Mouse (Mus musculus) granulocyte monocyte progenitor cell, adult 5-6 weeks (primary cell): ENCODE data around the gene Cdh26. TPM values are rescaled to one million over a fixed set of nuclear protein-coding genes. Genes with fewer than 3 reads are reported as not detected.

Experiments
- ATAC-seq: replicated peaks from 2 replicates; pipeline ENCODE4 v1.8.0; 2016; ENCODE audit warnings: mild to moderate bottlenecking, moderate TSS enrichment, inconsistent platforms; ENCODE audit not compliant: poor library complexity, severe bottlenecking
- total RNA-seq, 2 experiments: library from RNA; stranded (forward) in 1 of 2; stranded (reverse) in 1 of 2; fragments of 200-712, 200-1000 nt in 1 of 2; fragments of >200 nt in 1 of 2; fragmentation: Nextera tagmentation in 1 of 2; gene quantifications; 2 replicates each; pipeline ENCODE4 v1.2.3; 2014 to 2017

Cdh26 gene
- total RNA-seq, 2 experiments from 2014 or later, result not detected

GRCm38 (mm10) chr2:178506056-178506455 lies 75.7 kb downstream of the Cdh26 start:
- ATAC-seq, result peak; percentile 86

GRCm38 (mm10) chr2:178507379-178508014 lies 77.2 kb downstream of the Cdh26 start:
- peak; percentile 44 for ATAC-seq

GRCm38 (mm10) chr2:178508279-178508678 lies 77.9 kb downstream of the Cdh26 start:
- ATAC-seq, result no peak

GRCm38 (mm10) chr2:178513043-178513442 lies 82.7 kb downstream of the Cdh26 start:
- ATAC-seq, result 0 out of 2 replicates have a peak, but pooled peaks have one; percentile 26

GRCm38 (mm10) chr2:178513636-178514071 lies 83.3 kb downstream of the Cdh26 start:
- peak; percentile 11; the same call in 1 of the 2 replicates for ATAC-seq

- peak; percentile 67 for ATAC-seq
Measured at GRCm38 (mm10) chr2:178516421-178516820, 86.1 kb downstream of the Cdh26 start.

GRCm38 (mm10) chr2:178516941-178517340 lies 86.6 kb downstream of the Cdh26 start:
- no peak for ATAC-seq

GRCm38 (mm10) chr2:178519321-178519720 lies 89.0 kb downstream of the Cdh26 start:
- ATAC-seq, result no peak

GRCm38 (mm10) chr2:178520216-178520615 lies 89.9 kb downstream of the Cdh26 start:
- ATAC-seq, result no peak

- ATAC-seq, result no peak
Measured at GRCm38 (mm10) chr2:178522331-178522730, 92.0 kb downstream of the Cdh26 start.

GRCm38 (mm10) chr2:178522786-178523185 lies 92.5 kb downstream of the Cdh26 start:
- no peak for ATAC-seq

- ATAC-seq, result no peak
Measured at GRCm38 (mm10) chr2:178526776-178527175, 96.4 kb downstream of the Cdh26 start.

- ATAC-seq, result no peak
Measured at GRCm38 (mm10) chr2:178531226-178531625, 100.9 kb downstream of the Cdh26 start.

- no peak for ATAC-seq
Measured at GRCm38 (mm10) chr2:178536574-178536973, 106.2 kb downstream of the Cdh26 start.

Other genes with a start within 250 kb of the Cdh26 start
- gene Sycp2, start 22.8 kb upstream of the Cdh26 start, total RNA-seq (2014; fragmentation: Nextera tagmentation), result 0.06 TPM in 1 of 2 replicates, not detected in the other
- gene Sycp2, start 22.8 kb upstream of the Cdh26 start, total RNA-seq (2017), result not detected in 2 replicates
- 2.4 and 3.2 TPM in 2 replicates for gene Ppp1r3d, start 16.1 kb upstream of the Cdh26 start, total RNA-seq (2014; fragmentation: Nextera tagmentation)
- gene Ppp1r3d, start 16.1 kb upstream of the Cdh26 start, total RNA-seq (2017), result 0.73 and 1.0 TPM in 2 replicates
- gene Fam217b, start 16.0 kb upstream of the Cdh26 start, total RNA-seq (2014; fragmentation: Nextera tagmentation), result 7.0 and 7.4 TPM in 2 replicates
- gene Fam217b, start 16.0 kb upstream of the Cdh26 start, total RNA-seq (2017), result 3.9 and 5.9 TPM in 2 replicates